Mouse (Mus musculus): ENCODE results near the gene Pou6f1.

DNA sequence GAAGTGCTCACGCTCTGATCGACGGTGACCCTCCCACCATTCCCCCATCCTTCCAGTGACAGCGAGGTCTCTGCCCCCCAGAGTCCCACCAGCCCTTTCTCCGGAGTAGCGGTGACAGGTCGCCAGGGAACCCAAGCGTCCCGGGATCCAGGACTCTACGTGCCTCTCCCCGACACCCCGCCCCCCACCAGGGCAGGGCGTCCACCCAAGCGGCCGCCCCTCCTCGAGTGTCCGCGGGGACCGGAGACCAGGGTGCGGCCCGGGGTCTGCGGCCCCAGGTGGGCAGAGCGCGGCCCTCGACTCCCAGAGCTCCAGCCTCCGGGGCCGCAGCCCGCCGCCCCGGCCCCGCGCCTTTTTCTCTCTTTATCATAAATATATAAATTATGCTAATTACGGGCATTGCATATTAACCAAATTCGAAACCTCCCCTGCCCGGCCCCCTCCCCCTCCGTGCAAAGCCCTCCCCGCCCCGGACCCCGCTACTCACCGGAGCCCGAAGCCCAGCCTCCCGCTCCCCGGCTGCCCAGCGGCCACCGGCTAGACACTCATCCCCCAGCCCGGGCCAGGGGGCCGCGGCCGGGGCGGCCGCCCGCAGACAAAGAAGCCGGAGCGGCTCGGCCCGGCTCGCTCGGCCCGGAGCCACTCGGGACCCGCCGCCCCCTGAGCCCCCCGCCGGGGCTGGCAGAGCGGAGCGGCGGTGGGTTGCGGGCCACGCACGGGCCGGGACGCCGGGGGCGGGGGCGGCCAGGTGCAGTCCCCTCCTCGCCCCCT is at the start of gene Pou6f1:
- TF ChIP-seq CTCF (conservative IDR thresholded peaks at IDR 0.05 in 1 of 2, IDR thresholded peaks at IDR 0.05 in 1 of 2; ENCODE audit: low read depth in 2 of 2, low read length in 2 of 2) (no peak), GABPA (IDR thresholded peaks at IDR 0.05; ENCODE audit: insufficient replicate concordance, low read depth, low read length) (no peak), POLR2A (IDR thresholded peaks at IDR 0.05; ENCODE audit: low read depth, low read length) (no peak), CHD2 (IDR thresholded peaks at IDR 0.05; ENCODE audit: low read length) (no peak), MAX (IDR thresholded peaks at IDR 0.05; ENCODE audit: low read length) (no peak), USF1 (IDR thresholded peaks at IDR 0.05; ENCODE audit: low read depth, low read length) (no peak), KAT2A (IDR thresholded peaks at IDR 0.05; ENCODE audit: insufficient replicate concordance, low read length) (no peak), EP300 (IDR thresholded peaks at IDR 0.05; ENCODE audit: low read length) (no peak), TBP (conservative IDR thresholded peaks at IDR 0.05; ENCODE audit: low read depth, low read length) (no peak), SIN3A (IDR thresholded peaks at IDR 0.05; ENCODE audit: low read length) (no peak), MXI1 (IDR thresholded peaks at IDR 0.05; ENCODE audit: low read depth, low read length) (no peak)

All from CH12.LX (cell line).